Mouse (Mus musculus) cerebellum, adult (tissue): ENCODE measurements around the gene Carmil2.

Experiments used
- ATAC-seq: cut with Nextera tagmentation; 2 replicates; pipeline ENCODE4 v1.9.2; 2017; ENCODE audit warnings: mild to moderate bottlenecking, moderate library complexity, mixed read lengths; ENCODE audit not compliant: insufficient number of reproducible peaks, low FRiP score, low TSS enrichment

Gene Carmil2

GRCm38 (mm10) chr8:105694051-105694799 lies 8.2 kb downstream of the Carmil2 start:
- peak; percentile 43; the same call in 1 of the 2 replicates for ATAC-seq

- no peak for ATAC-seq
Observed at GRCm38 (mm10) chr8:105695080-105695780, 9.2 kb downstream of the Carmil2 start.

GRCm38 (mm10) chr8:105697196-105697780 lies 11.2 kb downstream of the Carmil2 start:
- no peak for ATAC-seq

- no peak for ATAC-seq
Observed at GRCm38 (mm10) chr8:105698734-105699133, 12.7 kb downstream of the Carmil2 start.

GRCm38 (mm10) chr8:105699488-105700215 lies 13.6 kb downstream of the Carmil2 start:
- ATAC-seq: no peak

- ATAC-seq: 0 out of 2 replicates have a peak, but pooled peaks have one; percentile 5
Observed at GRCm38 (mm10) chr8:105700566-105700965, 14.5 kb downstream of the Carmil2 start.

GRCm38 (mm10) chr8:105700966-105701824 lies 15.1 kb downstream of the Carmil2 start, which contains the start of the genes Acd and Pard6a:
Acd (minus strand) TSS chr8:105701102.
Pard6a (plus strand) TSS chr8:105701148.
- ATAC-seq: peak; percentile 43

GRCm38 (mm10) chr8:105702001-105702401 lies 15.9 kb downstream of the Carmil2 start:
- 0 out of 2 replicates have a peak, but pooled peaks have one; percentile 1 for ATAC-seq

GRCm38 (mm10) chr8:105702731-105703415 lies 16.8 kb downstream of the Carmil2 start:
- ATAC-seq: no peak

GRCm38 (mm10) chr8:105704146-105704812 lies 18.2 kb downstream of the Carmil2 start:
- ATAC-seq: no peak

- ATAC-seq: peak; percentile 21; the same call in 1 of the 2 replicates
Observed at GRCm38 (mm10) chr8:105704955-105705354, 18.9 kb downstream of the Carmil2 start.

GRCm38 (mm10) chr8:105706426-105706825 lies 20.4 kb downstream of the Carmil2 start:
- ATAC-seq: no peak

GRCm38 (mm10) chr8:105707498-105708403 lies 21.7 kb downstream of the Carmil2 start, which contains the start of the genes 4933405L10Rik and Enkd1:
4933405L10Rik (plus strand) TSS chr8:105707655.
Enkd1 (minus strand) TSS chr8:105708210.
- peak; percentile 45 for ATAC-seq

- no peak for ATAC-seq
Observed at GRCm38 (mm10) chr8:105708675-105709074, 22.6 kb downstream of the Carmil2 start.

GRCm38 (mm10) chr8:105709317-105709716 lies 23.2 kb downstream of the Carmil2 start:
- no peak for ATAC-seq

- no peak for ATAC-seq
Observed at GRCm38 (mm10) chr8:105712286-105712685, 26.2 kb downstream of the Carmil2 start.

- ATAC-seq: peak; percentile 65
Observed at GRCm38 (mm10) chr8:105714139-105714538, 28.1 kb downstream of the Carmil2 start.
